Mouse (Mus musculus): Measurements from ENCODE around the gene Ppp1r7. TPM values are rescaled to one million over a fixed set of nuclear protein-coding genes. Genes with fewer than 3 reads are reported as not detected.

The Ppp1r7 gene
- polyA plus RNA-seq, 1 experiment from 2014 or later, result 48.0 TPM

Small RNA genes within 50 kb of the gene (microRNA-seq; reads per million reads assigned to microRNA genes)
- gene Mir6345, result not detected
- not detected for gene Mir6902

Other genes with a start within 250 kb of the Ppp1r7 start
- 18.7 and 19.1 TPM in 2 replicates for gene Kif1a, start 240.9 kb upstream of the Ppp1r7 start, polyA plus RNA-seq (2015; fragmentation: Nextera tagmentation; extraction: Ambion mirVana)
- gene Agxt, start 207.6 kb upstream of the Ppp1r7 start, polyA plus RNA-seq (2015; fragmentation: Nextera tagmentation; extraction: Ambion mirVana), result not detected in 2 replicates
- 27.6 and 28.8 TPM in 2 replicates for gene 2310007B03Rik, start 181.9 kb upstream of the Ppp1r7 start, polyA plus RNA-seq (2015; fragmentation: Nextera tagmentation; extraction: Ambion mirVana)
- gene Crocc2, start 174.1 kb upstream of the Ppp1r7 start, polyA plus RNA-seq (2015; fragmentation: Nextera tagmentation; extraction: Ambion mirVana), result 0.23 and 0.24 TPM in 2 replicates
- 15.2 and 16.0 TPM in 2 replicates for gene Sned1, start 107.0 kb upstream of the Ppp1r7 start, polyA plus RNA-seq (2015; fragmentation: Nextera tagmentation; extraction: Ambion mirVana)
- 28.1 and 28.9 TPM in 2 replicates for gene Mterf4, start 36.9 kb upstream of the Ppp1r7 start, polyA plus RNA-seq (2015; fragmentation: Nextera tagmentation; extraction: Ambion mirVana)
- 12.3 and 13.1 TPM in 2 replicates for gene Pask, start 628 bp downstream of the Ppp1r7 start, polyA plus RNA-seq (2015; fragmentation: Nextera tagmentation; extraction: Ambion mirVana)
- 2.8 and 4.1 TPM in 2 replicates for gene Ano7, start 31.1 kb downstream of the Ppp1r7 start, polyA plus RNA-seq (2015; fragmentation: Nextera tagmentation; extraction: Ambion mirVana)
- 205 and 213 TPM in 2 replicates for gene Hdlbp, start 136.0 kb downstream of the Ppp1r7 start, polyA plus RNA-seq (2015; fragmentation: Nextera tagmentation; extraction: Ambion mirVana)
- gene Farp2, start 169.2 kb downstream of the Ppp1r7 start, polyA plus RNA-seq (2015; fragmentation: Nextera tagmentation; extraction: Ambion mirVana), result 7.9 and 8.7 TPM in 2 replicates

Data from limb, embryonic 15.5 days (tissue).